Mouse (Mus musculus) lung, postnatal 0 days (tissue): ENCODE data around the gene Polr3b. TPM values are rescaled to one million over a fixed set of nuclear protein-coding genes. Genes with fewer than 3 reads are reported as not detected.

Experiments used
- ATAC-seq: fragments of 200-750 bp; cut with Nextera tagmentation; 2 replicates; pipeline ENCODE4 v1.8.0; 2017; ENCODE audit warnings: moderate library complexity
- DNase-seq: peaks from one replicate; pipeline ENCODE4 v3.0.0-alpha.2; 2016; ENCODE audit warnings: low spot score
- H3K27ac ChIP-seq: fragments of 300-500 bp; sonication (generic); 2 replicates; pipeline ENCODE4 v1.5.1; 2014; ENCODE audit warnings: antibody characterized with exemption, mild to moderate bottlenecking, low read length, mixed read lengths
- H3K27me3 ChIP-seq: fragments of 300-500 bp; sonication (generic); replicated peaks from 2 replicates; pipeline ENCODE4 v1.6.1; 2014; ENCODE audit warnings: low read length, mixed read lengths; ENCODE audit not compliant: insufficient read depth
- H3K36me3 ChIP-seq: fragments of 300-500 bp; sonication (generic); 2 replicates; pipeline ENCODE4 v1.6.1; 2014; ENCODE audit warnings: low read length, mixed read lengths; ENCODE audit not compliant: insufficient read depth
- H3K4me1 ChIP-seq: fragments of 300-500 bp; sonication (generic); 2 replicates; pipeline ENCODE4 v1.6.1; 2014; ENCODE audit warnings: antibody characterized with exemption, low read depth, low read length, mixed read lengths; ENCODE audit not compliant: insufficient read depth
- H3K4me2 ChIP-seq: fragments of 300-500 bp; sonication (generic); replicated peaks from 2 replicates; pipeline ENCODE4 v1.6.1; 2014; ENCODE audit warnings: low read depth, mild to moderate bottlenecking, low read length, moderate library complexity, mixed read lengths
- H3K4me3 ChIP-seq: fragments of 300-500 bp; sonication (generic); 2 replicates; pipeline ENCODE4 v1.5.1; 2014; ENCODE audit warnings: low read depth, low read length
- H3K9ac ChIP-seq: fragments of 300-500 bp; sonication (generic); replicated peaks from 2 replicates; pipeline ENCODE4 v1.6.1; 2014; ENCODE audit warnings: low read depth, mild to moderate bottlenecking
- H3K9me3 ChIP-seq: fragments of 300-500 bp; sonication (generic); 2 replicates; pipeline ENCODE4 v1.6.1; 2016; ENCODE audit warnings: low read length, mixed read lengths
- CTCF ChIP-seq: IDR thresholded peaks from 2 replicates; pipeline ENCODE4 v1.5.1; 2016; ENCODE audit warnings: antibody characterized with exemption, mild to moderate bottlenecking
- EP300 ChIP-seq: IDR thresholded peaks from 2 replicates; pipeline ENCODE4 v1.6.1; 2016; ENCODE audit warnings: antibody characterized with exemption, mild to moderate bottlenecking, control low read depth
- WGBS: fragments of 180-500 bp; shearing (Covaris S2); extraction: QIAGEN DNeasy Blood & Tissue Kit; methylation state at CpG from one replicate; pipeline ENCODE4 v1.1.7; 2014; 5-methylcytosine and 5-hydroxymethylcytosine counted together
- polyA plus RNA-seq: library from polyadenylated mRNA; unstranded; fragments of >200 nt; fragmentation: Nextera tagmentation; extraction: Ambion mirVana; gene quantifications from 2 replicates; pipeline ENCODE4 v1.2.1, GENCODE M21; 2015

The Polr3b gene
- polyA plus RNA-seq, 1 experiment from 2014 or later = 6.2 TPM

DNA sequence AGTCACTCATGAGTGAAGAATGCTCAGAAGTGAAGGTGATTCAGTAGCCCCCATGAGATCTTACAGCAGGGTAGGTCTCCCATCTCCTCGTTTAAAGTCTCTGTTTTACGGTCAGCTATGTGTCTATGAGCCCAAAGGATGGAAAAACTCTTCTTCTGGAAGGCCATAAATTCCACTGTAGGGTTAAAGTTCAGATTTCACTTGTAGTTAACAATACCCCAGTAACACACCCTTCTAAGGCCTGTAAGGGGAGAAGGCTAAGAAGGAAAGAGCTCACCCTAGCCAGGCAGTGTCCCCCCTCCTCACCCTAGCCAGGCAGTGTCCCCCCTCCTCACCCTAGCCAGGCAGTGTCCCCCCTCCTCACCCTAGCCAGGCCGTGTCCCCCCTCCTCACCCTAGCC is 69.6 kb downstream of the Polr3b start:
- Histone ChIP-seq H3K4me2 (no peak overlapping the region), H3K27ac (no peak overlapping the region), H3K9me3 (no peaks in the 10 kb centered on the region), H3K4me3 (no peak overlapping the region), H3K9ac (no peak overlapping the region), H3K36me3 (0 out of 2 replicates have a peak, but pooled peaks cover 2% of the 10 kb centered on the region), H3K4me1 (no peaks in the 10 kb centered on the region), H3K27me3 (no peaks in the 10 kb centered on the region)
- ATAC-seq = no peak
- whole genome bisulfite sequencing = 71% methylated on average over 2 of the region's 3 CpGs
- TF ChIP-seq CTCF (no peak), EP300 (no peak)
- no peak for DNase-seq

DNA sequence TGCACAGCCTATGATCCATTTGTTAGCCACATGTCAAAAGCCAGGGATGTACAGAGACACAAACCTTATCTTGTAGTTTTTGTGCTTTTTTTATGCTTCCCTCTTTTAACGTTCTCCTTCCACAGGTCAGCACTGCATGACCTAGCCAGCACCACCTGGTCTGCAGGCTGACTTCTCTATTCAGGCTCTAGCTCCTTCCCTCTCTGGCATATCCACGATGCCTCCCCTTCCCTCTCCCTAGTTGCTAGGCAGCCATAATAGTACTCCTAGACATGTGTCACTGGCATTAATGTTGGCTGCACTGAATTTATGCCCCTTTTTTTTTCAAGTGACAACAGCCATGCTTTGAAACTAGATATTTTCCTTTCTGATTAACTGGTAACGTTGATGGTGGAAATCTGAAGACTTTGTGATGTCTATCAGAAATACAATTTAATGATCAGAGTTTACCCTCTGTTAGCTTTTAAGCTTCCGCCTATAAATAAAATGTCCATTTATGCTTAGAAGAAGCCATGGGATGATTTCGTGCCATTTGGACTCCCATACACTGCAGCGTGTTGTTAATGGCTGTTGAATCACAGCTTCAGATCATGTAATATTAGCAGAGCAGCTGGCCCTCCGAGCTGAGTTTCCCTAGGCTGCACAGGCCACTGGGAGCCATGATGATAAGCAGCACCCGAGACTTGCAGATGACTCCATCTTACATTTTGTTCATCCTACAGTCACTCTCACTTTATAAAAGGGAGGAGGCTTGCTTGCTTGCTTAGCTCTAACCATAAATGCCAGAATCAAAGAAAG is 71.9 kb downstream of the Polr3b start:
- no peak overlapping the region for H3K27ac ChIP-seq
- 82% methylated on average over 8 of the region's 8 CpGs for WGBS
- H3K4me3 ChIP-seq = no peak overlapping the region
- H3K9me3 ChIP-seq = no peaks in the 10 kb centered on the region
- H3K4me2 ChIP-seq = no peak overlapping the region
- ATAC-seq (no peak), DNase-seq (no peak)
- TF ChIP-seq EP300 (no peak), CTCF (no peak)
- no peaks in the 10 kb centered on the region for H3K27me3 ChIP-seq
- peaks cover 9% of the 10 kb centered on the region for H3K36me3 ChIP-seq
- no peak overlapping the region for H3K9ac ChIP-seq
- no peaks in the 10 kb centered on the region for H3K4me1 ChIP-seq

DNA sequence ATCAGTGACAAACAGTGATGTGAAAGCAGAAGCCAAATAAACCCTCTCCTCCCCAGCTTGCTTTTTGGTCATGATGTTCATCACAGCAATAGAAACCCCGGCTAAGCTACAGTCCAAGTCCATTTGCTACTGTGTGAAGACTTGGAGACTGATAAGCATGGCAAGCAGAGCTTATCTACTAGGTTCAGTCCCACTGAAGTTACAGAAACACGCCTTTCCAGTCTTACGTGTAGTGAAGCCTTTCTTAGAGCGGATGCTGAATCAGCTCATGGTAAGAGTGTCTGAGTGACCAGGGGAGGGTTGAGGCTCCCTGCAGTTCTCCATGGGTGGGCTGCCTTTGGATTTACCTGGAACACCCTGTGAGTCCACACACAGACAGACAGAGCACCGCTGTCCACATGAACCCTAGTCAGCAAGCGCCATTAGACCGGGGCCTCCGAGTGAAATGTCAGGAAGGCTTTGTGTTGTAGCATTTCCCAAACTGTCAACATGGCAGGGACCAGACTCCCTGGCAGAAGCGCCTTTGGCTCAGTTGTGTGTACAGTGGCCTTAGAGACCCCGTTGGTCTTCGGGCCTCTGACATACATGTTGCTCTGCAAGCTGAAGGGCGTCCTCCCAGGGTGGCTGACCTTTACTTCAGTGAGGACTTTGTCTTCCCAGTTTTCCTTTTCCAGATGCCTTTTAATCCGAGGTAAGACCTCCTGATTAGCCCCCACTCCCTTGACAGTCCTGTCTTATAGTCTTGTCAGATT is 78.3 kb downstream of the Polr3b start:
- H3K9me3 ChIP-seq = no peaks in the 10 kb centered on the region
- no peak for TF ChIP-seq CTCF
- TF ChIP-seq EP300 = no peak
- no peak overlapping the region for H3K9ac ChIP-seq
- no peaks in the 10 kb centered on the region for H3K27me3 ChIP-seq
- no peaks in the 10 kb centered on the region for H3K4me1 ChIP-seq
- no peak overlapping the region for H3K27ac ChIP-seq
- peaks cover 16% of the 10 kb centered on the region for H3K36me3 ChIP-seq
- no peak overlapping the region for H3K4me2 ChIP-seq
- 82% methylated on average over 13 of the region's 13 CpGs for WGBS
- ATAC-seq (no peak), DNase-seq (no peak)
- no peak overlapping the region for H3K4me3 ChIP-seq

DNA sequence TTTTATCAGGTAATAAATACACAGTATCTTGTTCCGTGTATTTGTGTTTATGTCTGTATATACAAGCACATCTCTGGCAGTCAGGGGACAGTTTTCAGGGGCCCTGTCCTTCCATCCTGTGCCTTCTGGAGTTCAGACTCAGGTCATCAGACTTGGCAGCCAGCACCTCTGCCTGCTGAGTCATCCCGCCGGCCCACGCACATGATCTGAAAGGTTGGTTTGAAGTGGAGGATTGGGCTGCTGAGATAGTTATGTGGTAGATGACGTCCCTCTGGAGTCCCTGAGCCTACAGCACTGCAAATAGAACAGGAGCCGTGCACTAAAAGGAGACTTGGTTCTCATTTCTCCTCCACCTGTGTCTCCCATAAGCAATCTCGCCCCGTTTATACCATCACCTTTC is 79.0 kb downstream of the Polr3b start:
- H3K27ac ChIP-seq = no peak overlapping the region
- TF ChIP-seq CTCF = no peak
- no peak for TF ChIP-seq EP300
- H3K4me2 ChIP-seq = no peak overlapping the region
- H3K4me3 ChIP-seq = no peak overlapping the region
- H3K9ac ChIP-seq = no peak overlapping the region
- ATAC-seq (peak; percentile 55; the same call in 1 of the 2 replicates), DNase-seq (peak; percentile 11)
- 56% methylated on average over 8 of the region's 8 CpGs for WGBS
- H3K36me3 ChIP-seq = peaks cover 16% of the 10 kb centered on the region
- H3K27me3 ChIP-seq = no peaks in the 10 kb centered on the region
- no peaks in the 10 kb centered on the region for H3K9me3 ChIP-seq
- no peaks in the 10 kb centered on the region for H3K4me1 ChIP-seq

DNA sequence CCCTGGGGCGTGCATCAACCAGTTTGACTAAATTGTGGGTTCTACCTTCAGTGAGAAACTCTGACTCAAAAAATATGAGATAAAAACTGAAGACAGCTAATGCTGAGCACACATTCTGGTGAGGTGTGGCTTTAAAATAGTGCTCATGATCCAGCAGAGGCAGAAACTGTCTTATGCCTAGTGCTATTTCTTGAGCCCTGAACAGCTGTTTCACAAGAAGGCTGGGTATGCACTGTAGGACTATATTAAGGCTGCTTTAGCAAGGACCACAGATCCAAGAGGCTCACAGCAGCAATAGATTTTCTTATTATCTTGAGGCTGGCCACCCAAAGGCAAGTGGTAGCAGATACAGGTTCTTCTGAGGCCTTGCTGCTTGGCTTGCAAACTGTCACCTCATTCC is 80.0 kb downstream of the Polr3b start:
- Histone ChIP-seq H3K4me1 (no peaks in the 10 kb centered on the region), H3K9me3 (no peaks in the 10 kb centered on the region), H3K27ac (no peak overlapping the region), H3K27me3 (no peaks in the 10 kb centered on the region), H3K4me3 (no peak overlapping the region), H3K36me3 (peaks cover 13% of the 10 kb centered on the region), H3K4me2 (no peak overlapping the region), H3K9ac (no peak overlapping the region)
- WGBS = 98% methylated on average over 1 of the region's 1 CpGs
- no peak for ATAC-seq
- TF ChIP-seq EP300 (no peak), CTCF (no peak)
- DNase-seq = no peak

DNA sequence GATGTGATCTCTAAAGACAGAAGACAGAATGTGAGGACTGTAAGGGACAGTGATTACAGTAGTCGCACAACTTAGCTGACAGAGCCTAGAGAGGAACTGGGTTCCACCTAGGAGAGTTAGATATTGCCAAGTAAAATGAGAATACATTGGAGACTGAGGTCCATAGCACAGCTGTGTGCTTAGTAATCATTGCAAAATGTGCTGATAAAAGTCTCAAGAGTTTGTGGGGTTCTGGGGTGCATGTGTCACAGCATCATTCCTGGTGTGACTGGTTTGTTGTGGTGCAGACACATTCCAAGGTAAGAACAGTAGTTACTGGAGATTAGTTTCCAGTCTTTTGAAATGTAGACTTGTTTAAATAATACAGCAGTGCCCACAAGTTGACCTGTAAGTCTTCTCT is 82.5 kb downstream of the Polr3b start:
- Histone ChIP-seq H3K4me3 (no peak overlapping the region), H3K36me3 (peaks cover 7% of the 10 kb centered on the region), H3K9me3 (no peaks in the 10 kb centered on the region), H3K4me1 (no peaks in the 10 kb centered on the region), H3K9ac (no peak overlapping the region), H3K27me3 (no peaks in the 10 kb centered on the region), H3K27ac (no peak overlapping the region), H3K4me2 (no peak overlapping the region)
- no peak for DNase-seq
- TF ChIP-seq CTCF (no peak), EP300 (no peak)
- WGBS = 89% methylated on average over 1 of the region's 1 CpGs
- ATAC-seq = no peak
